Mouse (Mus musculus) megakaryocyte, embryonic 14.5 days (primary cell): ENCODE results near the gene Pdcd6.

Experiments used
- FLI1 ChIP-seq: IDR thresholded peaks from 2 replicates; pipeline ENCODE4 v1.6.1; 2012; ENCODE audit warnings: low read length, inconsistent platforms, mixed read lengths
- GATA1 ChIP-seq: IDR thresholded peaks from 3 replicates; pipeline ENCODE4 v1.6.1; 2012; ENCODE audit warnings: mixed read lengths, low read length, inconsistent platforms, borderline replicate concordance

GRCm38 (mm10) chr13:74350435-74350906 is 33.1 kb upstream of the Pdcd6 start:
- TF ChIP-seq GATA1: no peak
- TF ChIP-seq FLI1: no peak
